Mouse (Mus musculus) limb, embryonic 11.5 days (tissue): ENCODE measurements around the gene Rab5if. TPM values are rescaled to one million over a fixed set of nuclear protein-coding genes. Genes with fewer than 3 reads are reported as not detected.

Experiments used
- ATAC-seq: fragments of 200-750 bp; cut with Nextera tagmentation; 2 replicates; pipeline ENCODE4 v1.8.0; 2017; ENCODE audit warnings: low read depth; ENCODE audit not compliant: insufficient number of reproducible peaks, low FRiP score, low TSS enrichment
- DNase-seq: peaks from one replicate; pipeline ENCODE4 v3.0.0-alpha.2; 2015; ENCODE audit warnings: low spot score
- H3K27ac ChIP-seq: fragments of 300-500 bp; sonication (generic); replicated peaks from 2 replicates; pipeline ENCODE4 v1.5.1; 2014; ENCODE audit warnings: low read depth, mild to moderate bottlenecking, low read length
- H3K27me3 ChIP-seq: fragments of 300-500 bp; sonication (generic); 2 replicates; pipeline ENCODE4 v1.6.1; 2014; ENCODE audit warnings: mild to moderate bottlenecking, low read length, mixed read lengths; ENCODE audit not compliant: control insufficient read depth, insufficient read depth
- H3K36me3 ChIP-seq: fragments of 300-500 bp; sonication (generic); 2 replicates; pipeline ENCODE4 v1.6.1; 2014; ENCODE audit warnings: mild to moderate bottlenecking, low read length, moderate library complexity, mixed read lengths; ENCODE audit not compliant: control insufficient read depth, insufficient read depth
- H3K4me1 ChIP-seq: fragments of 300-500 bp; sonication (generic); 2 replicates; pipeline ENCODE4 v1.6.1; 2014; ENCODE audit warnings: low read length, mixed read lengths; ENCODE audit not compliant: control insufficient read depth, insufficient read depth
- H3K4me2 ChIP-seq: fragments of 300-500 bp; sonication (generic); 2 replicates; pipeline ENCODE4 v1.6.1; 2014; ENCODE audit warnings: low read depth, mild to moderate bottlenecking, moderate library complexity; ENCODE audit not compliant: severe bottlenecking
- H3K4me3 ChIP-seq: fragments of 300-500 bp; sonication (generic); 2 replicates; pipeline ENCODE4 v1.5.1; 2014; ENCODE audit warnings: low read depth, low read length
- H3K9ac ChIP-seq: fragments of 300-500 bp; sonication (generic); 2 replicates; pipeline ENCODE4 v1.6.1; 2014; ENCODE audit warnings: mild to moderate bottlenecking, low read length
- H3K9me3 ChIP-seq: fragments of 300-500 bp; sonication (generic); 2 replicates; pipeline ENCODE4 v1.6.1; 2016; ENCODE audit warnings: low read length; ENCODE audit not compliant: control insufficient read depth
- WGBS: fragments of 180-500 bp; shearing (Covaris S2); extraction: QIAGEN DNeasy Blood & Tissue Kit; methylation state at CpG from one replicate; pipeline ENCODE4 v1.1.7; 2014; 5-methylcytosine and 5-hydroxymethylcytosine counted together
- polyA plus RNA-seq: library from polyadenylated mRNA; unstranded; fragments of >200 nt; fragmentation: Nextera tagmentation; extraction: Ambion mirVana; gene quantifications from 2 replicates; pipeline ENCODE4 v1.2.1, GENCODE M21; 2014

The Rab5if gene
- polyA plus RNA-seq, 1 experiment from 2014 or later = 202 TPM

DNA sequence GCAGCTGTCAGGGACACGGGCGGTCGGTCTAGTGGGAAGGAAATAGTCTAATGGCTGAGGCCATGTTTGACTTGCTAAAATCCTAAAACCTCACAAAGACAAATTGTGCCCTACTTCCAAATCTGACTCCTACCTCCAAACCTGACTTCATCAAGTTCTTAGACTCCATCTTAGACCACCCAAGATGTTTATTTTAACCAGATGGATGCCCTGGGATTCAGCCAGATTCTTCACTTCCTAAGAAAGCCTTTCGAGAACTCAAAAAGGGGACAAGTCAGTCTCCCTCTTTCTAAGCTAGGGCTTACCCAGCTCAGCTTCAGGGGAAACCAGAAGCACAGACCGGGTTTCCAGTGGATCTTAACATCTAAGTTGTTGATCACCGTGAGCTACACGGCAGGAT lies 4.3 kb upstream of the Rab5if start:
- H3K9ac ChIP-seq = no peak overlapping the region
- no peaks in the 10 kb centered on the region for H3K27me3 ChIP-seq
- H3K4me2 ChIP-seq = no peak overlapping the region
- no peak overlapping the region for H3K4me3 ChIP-seq
- no peaks in the 10 kb centered on the region for H3K9me3 ChIP-seq
- no peak overlapping the region for H3K27ac ChIP-seq
- ATAC-seq = no peak
- 0 out of 2 replicates have a peak, but pooled peaks cover 4% of the 10 kb centered on the region for H3K4me1 ChIP-seq
- WGBS = 93% methylated on average over 7 of the region's 7 CpGs
- H3K36me3 ChIP-seq = peaks cover 7% of the 10 kb centered on the region
- no peak for DNase-seq

DNA sequence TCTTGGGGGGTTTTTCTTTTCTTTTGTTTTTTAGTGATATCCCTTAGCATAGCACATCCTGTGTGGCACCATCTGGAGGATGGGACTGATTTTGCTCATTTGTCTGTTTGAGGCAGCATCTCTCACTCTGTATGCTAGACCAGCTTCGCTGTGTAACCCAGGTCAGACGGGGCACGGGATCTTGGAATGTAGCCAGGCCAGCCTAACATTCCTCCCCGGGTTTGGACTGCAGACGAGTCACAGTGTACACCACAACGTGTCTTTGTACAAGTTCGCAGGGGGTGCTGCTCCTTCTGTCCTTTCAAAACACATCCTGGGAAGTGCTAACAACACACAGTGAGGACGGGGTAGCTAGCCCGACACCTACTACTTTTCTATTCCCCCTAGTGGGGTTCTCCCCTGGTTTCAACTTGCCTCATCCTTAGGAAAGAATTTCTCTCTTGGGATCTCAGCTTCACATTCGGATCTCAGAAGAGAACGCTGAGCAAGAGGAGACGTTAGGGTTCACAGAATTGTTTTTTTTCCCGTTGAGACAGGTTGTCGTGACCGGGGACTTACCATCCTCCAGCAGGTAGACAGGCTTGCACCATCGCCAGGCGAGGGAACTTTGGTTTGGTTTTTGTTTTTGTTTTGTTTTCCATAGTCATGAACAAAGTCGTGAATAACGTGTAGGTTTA lies 749 bp upstream of the Rab5if start:
- Histone ChIP-seq H3K9ac (peak overlapping the region; percentile 80), H3K27ac (peak overlapping the region; percentile 82), H3K4me3 (peak overlapping the region; percentile 99), H3K9me3 (no peaks in the 10 kb centered on the region), H3K4me2 (peak overlapping the region; percentile 76), H3K36me3 (peaks cover 8% of the 10 kb centered on the region), H3K27me3 (no peaks in the 10 kb centered on the region), H3K4me1 (0 out of 2 replicates have a peak, but pooled peaks cover 8% of the 10 kb centered on the region)
- DNase-seq (peak; percentile 57), ATAC-seq (no peak; the same call in 1 of the 2 replicates)
- WGBS = under 1% methylated on average over 19 of the region's 19 CpGs

DNA sequence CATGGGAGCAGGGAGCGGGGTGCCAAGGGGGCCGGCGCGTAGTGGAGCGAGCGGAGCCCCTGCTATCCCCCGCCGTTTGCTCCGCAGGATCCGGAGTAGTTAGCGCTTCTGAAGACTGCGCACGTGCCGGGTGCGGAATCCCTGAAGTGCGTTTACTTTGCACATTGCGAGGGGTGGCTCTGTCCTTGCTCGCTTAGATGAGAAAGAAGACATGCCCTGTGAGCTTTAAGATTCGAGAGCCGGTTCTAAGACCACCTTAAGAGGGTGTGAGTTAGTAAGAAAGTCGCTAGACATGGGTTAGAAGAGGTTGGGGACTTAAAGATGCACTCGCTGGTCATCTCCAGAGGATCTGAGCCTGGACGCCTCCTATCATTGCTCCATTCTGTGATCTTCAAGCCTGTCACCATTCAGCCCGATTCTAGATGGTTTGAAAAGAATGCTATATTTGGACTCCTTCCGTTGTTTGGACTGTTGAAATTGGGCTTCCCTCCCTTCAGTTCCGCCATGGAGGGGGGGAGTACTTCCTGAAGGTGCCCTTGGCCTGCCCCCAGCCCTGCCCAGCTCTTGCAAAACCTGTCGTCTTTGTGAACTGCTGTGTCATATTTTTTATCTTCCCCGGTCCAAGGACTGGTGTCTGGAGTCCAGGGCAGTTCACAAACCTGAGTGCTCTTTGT lies 696 bp downstream of the Rab5if start:
- H3K27ac ChIP-seq = peak overlapping the region; percentile 54
- DNase-seq (no peak), ATAC-seq (no peak)
- 4% methylated on average over 28 of the region's 28 CpGs for WGBS
- H3K27me3 ChIP-seq = no peaks in the 10 kb centered on the region
- H3K4me1 ChIP-seq = 0 out of 2 replicates have a peak, but pooled peaks cover 8% of the 10 kb centered on the region
- H3K36me3 ChIP-seq = peaks cover 9% of the 10 kb centered on the region
- peak overlapping the region; percentile 96 for H3K9ac ChIP-seq
- H3K9me3 ChIP-seq = no peaks in the 10 kb centered on the region
- H3K4me2 ChIP-seq = peak overlapping the region; percentile 84
- peak overlapping the region; percentile 99 for H3K4me3 ChIP-seq

DNA sequence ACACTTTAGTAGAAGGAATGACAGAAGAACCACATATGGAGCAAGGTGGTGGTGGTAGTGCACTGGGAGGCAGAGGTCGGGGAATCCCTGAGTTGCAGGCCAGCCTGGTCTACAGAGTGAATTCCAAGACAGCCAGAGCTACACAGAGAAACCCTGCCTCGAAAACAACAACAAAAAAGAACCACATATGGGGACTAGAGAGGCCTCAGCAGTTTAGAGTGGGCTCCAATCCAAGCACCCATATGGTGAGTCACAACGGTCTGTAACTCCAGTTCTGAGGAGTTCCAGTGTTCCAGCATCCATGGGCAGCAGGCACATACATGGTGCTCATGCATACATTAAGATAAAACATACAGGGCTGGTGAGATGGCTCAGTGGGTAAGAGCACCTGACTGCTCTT lies 1.6 kb downstream of the Rab5if start:
- DNase-seq = no peak
- Histone ChIP-seq H3K36me3 (peaks cover 10% of the 10 kb centered on the region), H3K27ac (no peak overlapping the region), H3K9me3 (no peaks in the 10 kb centered on the region), H3K9ac (no peak overlapping the region), H3K4me2 (no peak overlapping the region), H3K4me1 (0 out of 2 replicates have a peak, but pooled peaks cover 8% of the 10 kb centered on the region), H3K27me3 (no peaks in the 10 kb centered on the region), H3K4me3 (no peak overlapping the region)
- WGBS = 89% methylated on average over 3 of the region's 3 CpGs
- no peak for ATAC-seq

DNA sequence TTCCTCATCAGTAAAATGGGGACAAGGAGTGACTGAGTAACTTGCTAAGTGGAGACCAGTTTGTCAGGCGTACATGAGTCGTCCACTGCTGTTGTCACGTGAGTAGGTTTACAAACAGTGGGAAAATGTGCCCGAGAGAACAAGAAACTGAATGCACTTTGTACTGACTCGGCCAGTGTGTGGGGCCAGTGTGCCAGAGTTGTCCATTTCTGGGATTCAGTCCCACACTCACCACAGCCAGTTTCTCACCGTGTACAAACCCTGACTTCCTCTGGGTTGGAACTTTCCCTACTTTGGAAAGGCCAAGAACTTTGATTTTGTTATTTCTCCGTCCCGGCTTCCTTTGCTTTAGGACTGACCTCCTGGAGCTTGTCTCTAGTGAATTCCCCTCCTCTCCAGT lies 6.1 kb downstream of the Rab5if start:
- Histone ChIP-seq H3K4me1 (0 out of 2 replicates have a peak, but pooled peaks cover 1% of the 10 kb centered on the region), H3K9me3 (no peaks in the 10 kb centered on the region), H3K9ac (no peak overlapping the region), H3K27me3 (no peaks in the 10 kb centered on the region), H3K4me3 (no peak overlapping the region), H3K27ac (no peak overlapping the region), H3K4me2 (no peak overlapping the region), H3K36me3 (peaks cover 16% of the 10 kb centered on the region)
- DNase-seq (no peak), ATAC-seq (no peak)
- 92% methylated on average over 8 of the region's 8 CpGs for WGBS

DNA sequence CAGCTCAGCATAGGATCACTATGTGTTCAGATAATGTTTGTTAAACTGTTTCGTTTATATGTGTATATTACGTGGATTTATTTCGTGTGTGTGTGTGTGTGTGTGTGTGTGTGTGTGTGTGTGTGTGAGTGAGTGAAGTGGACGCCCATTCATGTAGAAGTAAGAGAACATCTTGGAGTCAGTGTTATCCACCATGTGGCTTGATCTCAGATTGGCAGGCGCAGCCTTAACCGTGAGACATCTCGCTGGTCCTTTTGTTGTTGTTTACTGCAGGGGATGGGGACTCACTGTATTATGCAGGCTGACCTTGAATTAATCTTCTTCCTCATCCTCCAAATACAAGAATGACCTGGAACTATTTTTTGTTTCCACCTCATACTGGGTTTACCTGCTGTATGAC lies 6.6 kb downstream of the Rab5if start:
- Histone ChIP-seq H3K4me1 (no peaks in the 10 kb centered on the region), H3K36me3 (peaks cover 21% of the 10 kb centered on the region), H3K27ac (no peak overlapping the region), H3K9me3 (no peaks in the 10 kb centered on the region), H3K27me3 (no peaks in the 10 kb centered on the region), H3K4me3 (no peak overlapping the region), H3K9ac (no peak overlapping the region), H3K4me2 (no peak overlapping the region)
- ATAC-seq = no peak
- DNase-seq = no peak
- WGBS = 90% methylated on average over 7 of the region's 7 CpGs

DNA sequence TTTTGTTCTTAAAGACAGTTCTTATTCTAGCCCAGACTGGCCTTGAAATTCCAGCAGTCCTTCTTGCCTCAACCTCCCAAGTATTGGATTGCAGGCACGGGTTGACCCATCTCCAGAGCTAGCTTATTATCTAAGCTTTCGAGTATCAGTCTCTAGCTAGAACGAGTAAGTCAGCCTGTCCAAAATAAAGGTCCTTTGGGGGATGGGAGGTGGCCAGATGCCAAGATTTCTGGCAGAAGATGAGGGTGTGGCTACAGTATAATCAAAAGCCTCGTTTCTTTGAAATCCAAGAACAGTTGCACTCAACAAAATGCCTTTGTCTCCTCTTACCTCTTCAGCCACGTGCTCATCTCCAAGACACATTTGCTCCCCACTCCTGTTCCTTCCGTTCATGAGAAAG lies 7.6 kb downstream of the Rab5if start:
- no peak for DNase-seq
- no peak overlapping the region for H3K9ac ChIP-seq
- 77% methylated on average over 6 of the region's 6 CpGs for WGBS
- no peaks in the 10 kb centered on the region for H3K4me1 ChIP-seq
- H3K4me3 ChIP-seq = no peak overlapping the region
- no peaks in the 10 kb centered on the region for H3K9me3 ChIP-seq
- no peaks in the 10 kb centered on the region for H3K27me3 ChIP-seq
- H3K27ac ChIP-seq = no peak overlapping the region
- no peak for ATAC-seq
- H3K4me2 ChIP-seq = no peak overlapping the region
- peaks cover 20% of the 10 kb centered on the region for H3K36me3 ChIP-seq

DNA sequence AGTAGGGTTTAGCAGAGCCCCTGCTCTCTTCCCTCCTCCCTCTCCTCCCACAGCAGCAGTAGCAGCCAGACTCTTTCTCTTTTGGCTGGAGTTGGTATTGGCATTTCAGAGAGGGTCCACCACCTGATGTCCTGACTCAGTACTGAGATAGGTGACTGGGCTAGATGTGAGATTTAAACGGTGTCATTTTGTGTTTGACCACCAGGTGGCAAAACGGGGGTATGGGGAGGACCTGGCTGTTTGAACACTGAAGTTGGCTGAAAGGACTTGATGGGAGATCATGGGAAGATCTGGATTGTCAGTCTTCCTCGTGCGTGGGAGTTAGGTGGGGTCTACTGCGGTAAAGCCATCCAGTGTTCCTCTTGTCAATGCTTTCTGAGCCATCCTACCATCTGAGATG lies 10.7 kb downstream of the Rab5if start:
- 35% methylated on average over 5 of the region's 5 CpGs for WGBS
- Histone ChIP-seq H3K4me2 (no peak overlapping the region), H3K27ac (no peak overlapping the region), H3K9ac (no peak overlapping the region), H3K9me3 (no peaks in the 10 kb centered on the region), H3K36me3 (peaks cover 14% of the 10 kb centered on the region; the same call in 1 of the 2 replicates), H3K4me1 (peaks cover 2% of the 10 kb centered on the region; the same call in 1 of the 2 replicates), H3K27me3 (no peaks in the 10 kb centered on the region), H3K4me3 (no peak overlapping the region)
- DNase-seq (peak; percentile 79), ATAC-seq (no peak)
